Mouse (Mus musculus): ENCODE measurements at regions not wholly inside any gene's neighbourhood (a gene's known extent, or its start where the extent isn't known, plus 50 kb on each side); places are given as distances from the start of the nearest gene placed in this dataset.

DNA sequence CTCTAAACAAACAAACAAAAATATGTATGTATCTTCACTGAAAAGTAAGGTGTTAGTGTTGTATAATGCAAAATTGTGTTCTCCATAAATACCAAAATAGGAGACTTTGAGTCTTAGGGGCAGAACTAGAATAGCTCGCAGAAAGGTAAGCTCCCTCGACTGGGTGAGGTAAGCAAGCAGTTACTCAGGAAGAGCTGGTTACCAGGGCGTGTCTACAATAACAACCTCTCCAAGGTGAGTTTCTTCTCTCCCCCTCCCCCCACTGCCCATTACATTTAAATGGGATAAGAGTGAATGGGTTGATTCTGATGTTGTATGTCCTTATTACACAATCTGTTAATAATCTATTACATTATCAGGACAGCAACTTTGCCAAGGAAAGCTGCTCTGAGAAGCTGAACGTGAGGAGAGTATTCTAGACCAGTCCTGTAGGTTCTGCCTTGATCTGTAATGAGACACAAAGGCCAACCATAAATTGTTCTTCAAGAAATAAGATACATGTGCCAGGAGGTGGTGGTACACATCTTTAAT, 125.2 kb upstream of the Zfand5 start:
- TF ChIP-seq FLI1 (IDR thresholded peaks at IDR 0.05; ENCODE audit: low read length) (no peak), GATA1 (IDR thresholded peaks at IDR 0.05; ENCODE audit: borderline replicate concordance, low read length) (no peak)
